Mouse (Mus musculus) left cerebral cortex, adult 8-10 months (tissue): ENCODE measurements at regions not wholly inside any gene's neighbourhood (a gene's known extent, or its start where the extent isn't known, plus 50 kb on each side); places are given as distances from the start of the nearest gene placed in this dataset.
"Not testable (repeated sequence)": the region's sequence is repeated elsewhere in the genome, so short reads cannot be mapped to it uniquely, and the experiment has no call there.

Experiments
- DNase-seq, 2 experiments: peaks; one replicate each; pipeline ENCODE4 v3.0.0; 2022; ENCODE audit warnings: low spot score in 2 of 2

GRCm38 (mm10) chr7:29639591-29639990, 87.2 kb downstream of the Catsperg2 start:
- DNase-seq = not testable (repeated sequence)

- no peak for DNase-seq
Measured at GRCm38 (mm10) chr7:29602356-29602755, 83.9 kb upstream of the Sipa1l3 start.

- DNase-seq = no peak
Measured at GRCm38 (mm10) chr7:29601337-29601736, 82.9 kb upstream of the Sipa1l3 start.

- peak in 1 of 2 experiments; percentile 47 for DNase-seq
Measured at GRCm38 (mm10) chr7:29597291-29597690, 78.8 kb upstream of the Sipa1l3 start.

- DNase-seq = no peak
Measured at GRCm38 (mm10) chr7:29578128-29578527, 59.7 kb upstream of the Sipa1l3 start.

- DNase-seq = no peak
Measured at GRCm38 (mm10) chr7:29575606-29576005, 57.2 kb upstream of the Sipa1l3 start.
